Mouse (Mus musculus) embryonic fibroblast, embryonic 13.5 days (primary cell): Measurements from ENCODE around the gene Pacrg.

Source experiments
- CTCF ChIP-seq: IDR thresholded peaks from 2 replicates; pipeline ENCODE4 v1.5.1; 2011; ENCODE audit warnings: mild to moderate bottlenecking, control low read depth, low read length, moderate library complexity, borderline replicate concordance; ENCODE audit not compliant: insufficient read depth
- POLR2A ChIP-seq: IDR thresholded peaks from 2 replicates; pipeline ENCODE4 v1.6.1; 2011; ENCODE audit warnings: low read depth, mild to moderate bottlenecking, control low read depth, low read length, moderate library complexity

DNA sequence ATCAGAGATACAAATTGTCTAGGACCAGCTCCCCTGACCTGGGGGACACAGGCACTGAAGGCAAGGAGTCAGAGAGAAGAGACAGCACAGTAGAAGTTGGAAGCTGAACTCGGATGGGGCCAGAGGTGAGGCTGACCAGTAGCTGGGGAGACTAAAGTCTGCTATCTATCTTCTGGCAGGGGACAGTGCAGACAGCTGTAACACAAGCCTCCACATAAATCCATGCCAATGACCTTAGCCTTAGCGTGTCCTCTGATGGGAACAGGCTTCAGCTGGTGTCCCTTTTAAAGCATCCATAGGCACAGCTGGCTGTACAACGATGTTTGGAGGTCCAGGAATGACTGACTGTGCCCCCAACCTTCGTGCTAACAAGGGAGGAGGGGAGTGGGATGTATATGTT lies 423.1 kb downstream of the Pacrg start:
- TF ChIP-seq POLR2A, result no peak
- TF ChIP-seq CTCF, result no peak
